Comparison of ENCODE assay signal across 28 mouse cellular contexts in the genomic region with DNA sequence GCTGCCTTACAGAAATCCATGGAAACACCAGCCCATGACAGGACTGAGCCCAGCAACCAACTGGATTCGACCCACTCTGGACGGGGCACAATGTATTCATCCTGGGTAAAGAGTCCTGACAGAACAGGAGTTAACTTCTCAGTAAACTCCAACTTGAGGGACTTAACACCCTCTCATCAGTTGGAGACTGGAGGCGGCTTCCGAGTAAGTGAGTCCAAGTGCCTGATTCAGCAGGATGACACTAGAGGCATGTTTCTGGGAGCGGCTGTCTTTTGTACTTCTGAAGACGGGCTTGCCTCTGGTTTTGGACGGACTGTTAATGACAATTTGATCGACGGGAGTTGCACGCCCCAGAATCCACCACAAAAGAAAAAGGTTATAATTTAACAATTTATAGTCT.
DNase-seq lines count a peak whose midpoint lies in the region; ATAC-seq lines count a peak whose summit lies in the region.
"Had no signal": no experiment of that assay in that cellular context is flagged by ENCODE, and none has a peak within 500 bp of the region (broad histone marks: within the 10 kb centered on the region; RNA-seq: fewer than 3 reads in every experiment).

No protein-coding gene starts in this region.

- no peaks in the 10 kb centered on the region for H3K4me1 ChIP-seq in hindbrain, embryonic 13.5 days (replicated peaks)
- no peaks in the 10 kb centered on the region for H3K4me1 ChIP-seq in hindbrain, embryonic 11.5 days (replicated peaks; ENCODE audit: control insufficient read depth, insufficient read depth, low read length)

- no peak overlapping the region for H3K4me2 ChIP-seq in hindbrain, embryonic 13.5 days
- no peak overlapping the region for H3K4me2 ChIP-seq in hindbrain, embryonic 11.5 days (replicated peaks; ENCODE audit: low read depth, low read length)
- H3K4me2 ChIP-seq: embryonic facial prominence, embryonic 12.5 days; embryonic facial prominence, embryonic 15.5 days; heart, embryonic 12.5 days; heart, embryonic 15.5 days; hindbrain, embryonic 14.5 days had no signal

- H3K9ac ChIP-seq in hindbrain, embryonic 13.5 days: no peak overlapping the region
- no peak overlapping the region for H3K9ac ChIP-seq in hindbrain, embryonic 11.5 days (ENCODE audit: low read depth, low read length)
- H3K9ac ChIP-seq: embryonic facial prominence, embryonic 12.5 days; embryonic facial prominence, embryonic 15.5 days; forebrain, postnatal 0 days; heart, embryonic 12.5 days; heart, embryonic 15.5 days; hindbrain, embryonic 14.5 days had no signal

- peak; percentile 50 for ATAC-seq in frontal cortex, adult (ENCODE audit: low TSS enrichment)
- no peak for ATAC-seq in hindbrain, embryonic 13.5 days (ENCODE audit: low FRiP score)
- no peak for ATAC-seq in hindbrain, embryonic 11.5 days (ENCODE audit: low FRiP score)
- ATAC-seq: forebrain, embryonic 14.5 days; forebrain, postnatal 0 days; hindbrain, postnatal 0 days; inflammation-experienced regulatory T-cells, adult 6 months; intestine, embryonic 16.5 days; Patski had no signal

- no peaks in the 10 kb centered on the region for H3K9me3 ChIP-seq in hindbrain, embryonic 13.5 days
- H3K9me3 ChIP-seq in hindbrain, embryonic 11.5 days (ENCODE audit: control insufficient read depth, low read length): no peaks in the 10 kb centered on the region
- H3K9me3 ChIP-seq: embryonic facial prominence, embryonic 12.5 days; embryonic facial prominence, embryonic 15.5 days; G1E; heart, embryonic 12.5 days; heart, embryonic 15.5 days had no signal

- no peaks in the 10 kb centered on the region for H3K27me3 ChIP-seq in hindbrain, embryonic 13.5 days
- H3K27me3 ChIP-seq in hindbrain, embryonic 11.5 days (ENCODE audit: control insufficient read depth, insufficient read depth, low read length): no peaks in the 10 kb centered on the region
- H3K27me3 ChIP-seq: embryonic facial prominence, embryonic 12.5 days; embryonic facial prominence, embryonic 15.5 days; heart, embryonic 12.5 days; heart, embryonic 15.5 days; Patski had no signal

- peaks cover 84% of the 10 kb centered on the region for H3K36me3 ChIP-seq in hindbrain, embryonic 13.5 days
- peaks cover 35% of the 10 kb centered on the region for H3K36me3 ChIP-seq in hindbrain, embryonic 11.5 days (ENCODE audit: control insufficient read depth, insufficient read depth, low read length)

- WGBS in hindbrain, embryonic 13.5 days: 85% methylated on average over 10 of the region's 10 CpGs
- 90% methylated on average over 10 of the region's 10 CpGs for whole genome bisulfite sequencing in hindbrain, embryonic 11.5 days

- no peak for DNase-seq in frontal cortex, postnatal 14 days (ENCODE audit: low spot score in 2 of 2)
- no peak for DNase-seq in hindbrain, embryonic 11.5 days (ENCODE audit: low spot score)
- peak; percentile 56 for DNase-seq in right cerebral cortex, adult 18-20 months
- no peak for DNase-seq in right cerebral cortex, postnatal 14 days
- DNase-seq in kidney, adult 8-10 months: no peak
- no peak for DNase-seq in cerebellum, postnatal 14 days
- DNase-seq: adrenal gland, adult 2 months; adrenal gland, postnatal 14 days; cerebellum, adult 18-20 months; cerebellum, adult 9-10 months; cerebellum, postnatal 25 days; forebrain, postnatal 0 days; gastrocnemius, postnatal 10 days; gastrocnemius, postnatal 36 days; heart, postnatal 14 days had no signal

- H3K27ac ChIP-seq in hindbrain, embryonic 13.5 days: 0 out of 2 replicates have a peak overlapping the region, but pooled peaks have one; percentile 35
- H3K27ac ChIP-seq in hindbrain, embryonic 11.5 days (ENCODE audit: low read depth, low read length): no peak overlapping the region
- H3K27ac ChIP-seq: embryonic facial prominence, embryonic 12.5 days; embryonic facial prominence, embryonic 15.5 days; heart, embryonic 15.5 days; hindbrain, embryonic 14.5 days; hindbrain, postnatal 0 days had no signal

- H3K4me3 ChIP-seq in hindbrain, embryonic 13.5 days: no peak overlapping the region
- no peak overlapping the region for H3K4me3 ChIP-seq in hindbrain, embryonic 11.5 days (ENCODE audit: low read depth, low read length)
- H3K4me3 ChIP-seq: embryonic facial prominence, embryonic 12.5 days; embryonic facial prominence, embryonic 15.5 days; heart, embryonic 12.5 days; heart, embryonic 15.5 days had no signal
